Mouse (Mus musculus) gastrocnemius, adult 18-20 months (tissue): ENCODE measurements around the gene Hmgcs2. TPM values are rescaled to one million over a fixed set of nuclear protein-coding genes. Genes with fewer than 3 reads are reported as not detected.

Experiments used
- DNase-seq: peaks from one replicate; pipeline ENCODE4 v3.0.0; 2021; ENCODE audit warnings: low spot score
- long read RNA-seq, 2 experiments: library from polyadenylated mRNA; stranded (forward); transcript quantifications; one replicate each; pipeline ENCODE4 v2.0.0; 2021
- total RNA-seq, 2 experiments: library from RNA; stranded (reverse); gene quantifications; 2 replicates each; pipeline ENCODE4 v1.2.3; 2021

Hmgcs2 gene
- 1 to 10 TPM; 1.1 to 2.4 TPM for total RNA-seq
- long read RNA-seq, experiment 1, partial matches to known transcripts = 0 of 3 reads
- long read RNA-seq, experiment 1, other reads (novel, unspliced or antisense) = 0 of 3 reads
- long read RNA-seq, experiment 2, partial matches to known transcripts = 0 of 3 reads
- long read RNA-seq, experiment 2, other reads (novel, unspliced or antisense) = 1 of 3 reads

- peak; percentile 34 for DNase-seq
Observed at GRCm38 (mm10) chr3:98280204-98280932, at the start of gene Hmgcs2. Hmgcs2 (plus strand) TSS chr3:98280435.

- DNase-seq = no peak
Observed at GRCm38 (mm10) chr3:98233504-98233903, 46.7 kb upstream of the Hmgcs2 start.

GRCm38 (mm10) chr3:98236266-98236665 lies 44.0 kb upstream of the Hmgcs2 start:
- no peak for DNase-seq

- DNase-seq = no peak
Observed at GRCm38 (mm10) chr3:98237240-98237639, 43.0 kb upstream of the Hmgcs2 start.

GRCm38 (mm10) chr3:98238150-98238549 lies 42.1 kb upstream of the Hmgcs2 start:
- no peak for DNase-seq

- no peak for DNase-seq
Observed at GRCm38 (mm10) chr3:98242051-98242450, 38.2 kb upstream of the Hmgcs2 start.

GRCm38 (mm10) chr3:98242458-98243037 lies 37.7 kb upstream of the Hmgcs2 start:
- DNase-seq = no peak

- DNase-seq = no peak
Observed at GRCm38 (mm10) chr3:98245892-98246291, 34.3 kb upstream of the Hmgcs2 start.

GRCm38 (mm10) chr3:98246985-98247751 lies 33.1 kb upstream of the Hmgcs2 start:
- DNase-seq = no peak

GRCm38 (mm10) chr3:98249378-98249777 lies 30.9 kb upstream of the Hmgcs2 start:
- DNase-seq = no peak

GRCm38 (mm10) chr3:98249833-98250448 lies 30.3 kb upstream of the Hmgcs2 start:
- DNase-seq = no peak

- no peak for DNase-seq
Observed at GRCm38 (mm10) chr3:98254059-98254458, 26.2 kb upstream of the Hmgcs2 start.

GRCm38 (mm10) chr3:98254656-98255583 lies 25.3 kb upstream of the Hmgcs2 start:
- DNase-seq = no peak

- no peak for DNase-seq
Observed at GRCm38 (mm10) chr3:98258723-98259122, 21.5 kb upstream of the Hmgcs2 start.

GRCm38 (mm10) chr3:98259271-98259751 lies 20.9 kb upstream of the Hmgcs2 start:
- peak; percentile 70 for DNase-seq

GRCm38 (mm10) chr3:98260534-98260933 lies 19.7 kb upstream of the Hmgcs2 start:
- DNase-seq = no peak

GRCm38 (mm10) chr3:98261415-98261814 lies 18.8 kb upstream of the Hmgcs2 start:
- no peak for DNase-seq

GRCm38 (mm10) chr3:98262133-98262532 lies 18.1 kb upstream of the Hmgcs2 start:
- DNase-seq = no peak

- DNase-seq = no peak
Observed at GRCm38 (mm10) chr3:98267249-98267651, 13.0 kb upstream of the Hmgcs2 start.
